Mouse (Mus musculus) E14TG2a.4 (cell line): ENCODE measurements around the gene Edc3.

Experiments
- CTCF ChIP-seq: conservative IDR thresholded peaks from 2 replicates; pipeline ENCODE4 v1.5.1; 2014; ENCODE audit warnings: low read length
- NANOG ChIP-seq: IDR thresholded peaks from 2 replicates; pipeline ENCODE4 v1.6.1; 2014; ENCODE audit warnings: borderline replicate concordance, low read length, mixed read lengths
- POU5F1 ChIP-seq: IDR thresholded peaks from 2 replicates; pipeline ENCODE4 v1.6.1; 2014; ENCODE audit warnings: low read length, borderline replicate concordance

GRCm38 (mm10) chr9:57712194-57712593, 3.9 kb downstream of the Edc3 start:
- TF ChIP-seq CTCF (peak; percentile 88), NANOG (no peak), POU5F1 (no peak)
